Mouse (Mus musculus) neural tube, embryonic 10.5 days (tissue): ENCODE results near the gene Zfp85.
"Not testable (repeated sequence)": the region's sequence is repeated elsewhere in the genome, so short reads cannot be mapped to it uniquely, and the experiment has no call there.

Experiments used
- DNase-seq: peaks from one replicate; pipeline ENCODE4 v3.0.0-alpha.2; 2017; ENCODE audit warnings: low spot score; ENCODE audit errors: extremely low spot score

Gene Zfp85

GRCm38 (mm10) chr13:67754333-67755306 lies at the start of gene Zfp85:
TSS of gene Zfp85 (minus strand) at chr13:67755228.
- DNase-seq = peak; percentile 77

- DNase-seq = not testable (repeated sequence)
Measured at GRCm38 (mm10) chr13:67799151-67799550, 44.1 kb upstream of the Zfp85 start.

- no peak for DNase-seq
Measured at GRCm38 (mm10) chr13:67798618-67799017, 43.6 kb upstream of the Zfp85 start.

- no peak for DNase-seq
Measured at GRCm38 (mm10) chr13:67791921-67792455, 37.0 kb upstream of the Zfp85 start.

GRCm38 (mm10) chr13:67779265-67780221 lies 24.5 kb upstream of the Zfp85 start, which contains the start of gene Zfp493:
TSS of gene Zfp493 (plus strand) at chr13:67779693.
- DNase-seq = peak; percentile 73

- no peak for DNase-seq
Measured at GRCm38 (mm10) chr13:67763031-67763768, 8.2 kb upstream of the Zfp85 start.

- DNase-seq = no peak
Measured at GRCm38 (mm10) chr13:67759966-67760365, 4.9 kb upstream of the Zfp85 start.

- no peak for DNase-seq
Measured at GRCm38 (mm10) chr13:67755761-67756160, 733 bp upstream of the Zfp85 start.

- DNase-seq = no peak
Measured at GRCm38 (mm10) chr13:67743896-67744295, 11.1 kb downstream of the Zfp85 start.

GRCm38 (mm10) chr13:67742941-67743340 lies 12.1 kb downstream of the Zfp85 start:
- DNase-seq = no peak

- not testable (repeated sequence) for DNase-seq
Measured at GRCm38 (mm10) chr13:67734391-67734790, 20.6 kb downstream of the Zfp85 start.

- DNase-seq = not testable (repeated sequence)
Measured at GRCm38 (mm10) chr13:67729441-67729840, 25.6 kb downstream of the Zfp85 start.

GRCm38 (mm10) chr13:67728641-67729318 lies 26.2 kb downstream of the Zfp85 start, which contains the start of gene Zfp65:
TSS of gene Zfp65 (minus strand) at chr13:67729173.
- peak; percentile 65 for DNase-seq

GRCm38 (mm10) chr13:67728106-67728505 lies 26.9 kb downstream of the Zfp85 start:
- no peak for DNase-seq

- DNase-seq = not testable (repeated sequence)
Measured at GRCm38 (mm10) chr13:67725331-67725730, 29.7 kb downstream of the Zfp85 start.

- peak; percentile 85 for DNase-seq
Measured at GRCm38 (mm10) chr13:67723848-67724479, 31.1 kb downstream of the Zfp85 start.
